Mouse (Mus musculus): ENCODE results near the gene Gm21994. TPM values are rescaled to one million over a fixed set of nuclear protein-coding genes. Genes with fewer than 3 reads are reported as not detected.
"Not testable (repeated sequence)": the region's sequence is repeated elsewhere in the genome, so short reads cannot be mapped to it uniquely, and the experiment has no call there.

Gene Gm21994
- polyA plus RNA-seq (2012; ENCODE audit: insufficient read depth, insufficient read length, missing spikeins), result 1.2 TPM in 1 of 2 replicates, not detected in the other

- not testable (repeated sequence) for H3K4me3 ChIP-seq (ENCODE audit: insufficient read depth, low read depth, low read length); H3K4me1 ChIP-seq (ENCODE audit: control insufficient read depth, insufficient read depth, insufficient read length, low read length); H3K27ac ChIP-seq (replicated peaks; ENCODE audit: low read depth, low read length)
Measured at GRCm38 (mm10) chr2:150255491-150255890, at the start of gene Gm21994. TSS of gene Gm21994 (minus strand) at chr2:150255591.

GRCm38 (mm10) chr2:150299096-150299495 lies 43.7 kb upstream of the Gm21994 start:
- H3K4me1 ChIP-seq (ENCODE audit: control insufficient read depth, insufficient read depth, insufficient read length, low read length), result no peaks in the 10 kb centered on the region
- no peak overlapping the region for H3K27ac ChIP-seq (replicated peaks; ENCODE audit: low read depth, low read length)
- H3K4me3 ChIP-seq (ENCODE audit: insufficient read depth, low read depth, low read length), result no peak overlapping the region

GRCm38 (mm10) chr2:150293669-150294068 lies 38.3 kb upstream of the Gm21994 start:
- Histone ChIP-seq H3K27ac (replicated peaks; ENCODE audit: low read depth, low read length) (no peak overlapping the region), H3K4me1 (ENCODE audit: control insufficient read depth, insufficient read depth, insufficient read length, low read length) (no peaks in the 10 kb centered on the region), H3K4me3 (ENCODE audit: insufficient read depth, low read depth, low read length) (no peak overlapping the region)

DNA sequence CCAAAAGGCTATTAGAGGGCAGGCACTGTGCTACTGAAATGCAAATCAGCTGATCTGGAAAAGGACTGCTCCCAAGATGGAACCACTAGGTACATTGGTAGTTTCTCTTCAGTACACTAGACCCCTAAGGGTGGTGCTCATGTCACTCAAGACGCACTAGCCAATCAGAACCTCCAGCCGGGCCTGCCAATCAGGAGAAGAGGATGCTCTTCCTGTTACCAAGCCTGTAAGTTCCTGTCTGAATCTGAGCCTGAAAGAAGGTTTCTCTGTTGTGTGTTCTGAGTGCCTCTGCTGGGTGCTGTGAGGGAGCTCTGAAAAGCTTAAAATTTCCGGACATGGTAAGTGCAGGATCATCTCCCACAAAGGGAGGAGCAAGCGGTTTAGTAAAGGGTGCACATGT lies 1.9 kb upstream of the Gm21994 start, which contains the start of gene Gm14124:
Gene Gm14124 (plus strand): TSS at position 227 of the 400 bp plus-strand sequence.
- not testable (repeated sequence) for H3K4me3 ChIP-seq (ENCODE audit: insufficient read depth, low read depth, low read length); H3K4me1 ChIP-seq (ENCODE audit: control insufficient read depth, insufficient read depth, insufficient read length, low read length); H3K27ac ChIP-seq (replicated peaks; ENCODE audit: low read depth, low read length)

DNA sequence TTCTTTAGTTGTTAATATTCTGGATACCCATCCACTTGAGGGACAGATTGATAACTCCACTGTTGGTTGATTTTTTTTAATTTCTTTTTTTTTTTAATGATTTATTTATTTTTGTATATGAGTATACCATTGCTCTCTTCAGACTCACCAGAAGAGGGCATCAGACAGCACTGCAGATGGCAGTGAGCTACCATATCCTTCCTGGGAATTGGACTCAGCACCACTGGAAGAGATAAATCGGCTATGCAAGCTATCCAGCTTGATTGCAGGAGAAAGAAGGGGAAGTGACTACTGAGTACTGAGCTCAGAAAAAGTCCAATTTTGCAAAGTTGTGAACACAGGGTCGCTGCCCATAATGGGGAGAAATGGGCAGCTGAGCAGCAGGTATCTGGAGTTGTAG lies 1.5 kb upstream of the Gm21994 start:
- not testable (repeated sequence) for H3K4me1 ChIP-seq (ENCODE audit: control insufficient read depth, insufficient read depth, insufficient read length, low read length); H3K27ac ChIP-seq (replicated peaks; ENCODE audit: low read depth, low read length); H3K4me3 ChIP-seq (ENCODE audit: insufficient read depth, low read depth, low read length)

DNA sequence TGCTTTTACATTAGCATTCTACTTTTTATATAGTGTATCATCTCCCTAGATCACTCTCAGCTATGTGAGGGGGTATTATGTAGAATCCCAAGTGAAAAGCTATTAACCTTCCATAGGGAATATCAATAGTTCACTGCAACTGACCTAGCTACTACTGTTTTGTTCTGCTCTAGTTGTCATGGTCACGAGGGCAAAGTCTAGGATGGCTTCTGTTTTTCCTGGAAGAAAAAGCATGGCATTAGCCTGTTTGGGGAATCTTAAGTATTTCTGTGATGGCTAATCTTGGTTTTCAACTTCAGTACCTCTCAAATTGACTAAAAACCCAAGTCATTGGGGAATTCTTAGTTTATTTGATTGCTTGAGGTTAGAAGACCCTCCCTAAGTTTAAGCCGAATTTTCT lies 12.2 kb downstream of the Gm21994 start:
- no peaks in the 10 kb centered on the region for H3K4me1 ChIP-seq (ENCODE audit: control insufficient read depth, insufficient read depth, insufficient read length, low read length)
- no peak overlapping the region for H3K27ac ChIP-seq (replicated peaks; ENCODE audit: low read depth, low read length)
- H3K4me3 ChIP-seq (ENCODE audit: insufficient read depth, low read depth, low read length), result no peak overlapping the region

DNA sequence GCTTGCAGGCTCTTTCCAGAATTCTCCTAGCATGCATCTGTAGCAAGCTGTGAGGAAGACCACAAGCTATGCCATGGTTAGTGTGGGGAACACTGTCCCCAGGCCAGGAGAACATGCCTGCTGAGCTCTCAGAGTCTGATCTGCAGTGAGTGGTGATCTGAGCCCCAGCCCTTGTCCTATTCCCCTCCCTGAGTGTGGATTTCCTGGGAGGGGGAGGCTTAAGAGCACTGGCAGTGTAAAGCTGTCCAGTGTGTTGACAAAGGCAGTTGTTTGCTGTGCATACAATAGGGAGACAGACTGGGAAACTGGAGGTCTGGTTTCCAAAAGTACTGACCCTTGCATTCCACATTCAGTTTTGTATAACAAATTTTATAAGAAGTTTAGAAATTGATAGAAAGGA lies 32.1 kb downstream of the Gm21994 start:
- H3K4me1 ChIP-seq (ENCODE audit: control insufficient read depth, insufficient read depth, insufficient read length, low read length); H3K27ac ChIP-seq (replicated peaks; ENCODE audit: low read depth, low read length); H3K4me3 ChIP-seq (ENCODE audit: insufficient read depth, low read depth, low read length): not testable (repeated sequence)

GRCm38 (mm10) chr2:150218363-150218725 lies 37.0 kb downstream of the Gm21994 start:
- not testable (repeated sequence) for H3K27ac ChIP-seq (replicated peaks; ENCODE audit: low read depth, low read length); H3K4me1 ChIP-seq (ENCODE audit: control insufficient read depth, insufficient read depth, insufficient read length, low read length)

GRCm38 (mm10) chr2:150217600-150218362 lies 37.6 kb downstream of the Gm21994 start, which contains the start of gene Zfp937:
TSS of gene Zfp937 (plus strand) at chr2:150218073.
- H3K4me1 ChIP-seq (ENCODE audit: control insufficient read depth, insufficient read depth, insufficient read length, low read length); H3K27ac ChIP-seq (replicated peaks; ENCODE audit: low read depth, low read length): not testable (repeated sequence)
- H3K4me3 ChIP-seq (ENCODE audit: insufficient read depth, low read depth, low read length), result peak within 1 kb of the TSS; percentile 63

More at GRCm38 (mm10) chr2:150218363-150218725, 37.0 kb downstream of the Gm21994 start:
- H3K4me3 ChIP-seq (ENCODE audit: insufficient read depth, low read depth, low read length), result peak overlapping the region; percentile 63

Other genes starting within 250 kb of the Gm21994 start
- 5.9 and 7.8 TPM in 2 replicates for gene Zfp120, start 118.9 kb downstream of the Gm21994 start, polyA plus RNA-seq (2012; ENCODE audit: insufficient read depth, insufficient read length, missing spikeins)
- gene Gm10770, start 75.9 kb downstream of the Gm21994 start, polyA plus RNA-seq (2012; ENCODE audit: insufficient read depth, insufficient read length, missing spikeins), result not detected in 2 replicates
- gene Gm14139, start 73.8 kb downstream of the Gm21994 start, polyA plus RNA-seq (2012; ENCODE audit: insufficient read depth, insufficient read length, missing spikeins), result not detected in 2 replicates
- 1.4 and 1.6 TPM in 2 replicates for gene Zfp937, start 37.5 kb downstream of the Gm21994 start, polyA plus RNA-seq (2012; ENCODE audit: insufficient read depth, insufficient read length, missing spikeins)
- not detected in 2 replicates for gene Gm14124, start 1.9 kb upstream of the Gm21994 start, polyA plus RNA-seq (2012; ENCODE audit: insufficient read depth, insufficient read length, missing spikeins)
- gene Gm10130, start 68.1 kb upstream of the Gm21994 start, polyA plus RNA-seq (2012; ENCODE audit: insufficient read depth, insufficient read length, missing spikeins), result not detected in 2 replicates
- 1.6 TPM in 1 of 2 replicates, not detected in the other for gene 3300002I08Rik, start 107.2 kb upstream of the Gm21994 start, polyA plus RNA-seq (2012; ENCODE audit: insufficient read depth, insufficient read length, missing spikeins)
- 1.7 TPM in 2 replicates for gene Zfp442, start 195.9 kb upstream of the Gm21994 start, polyA plus RNA-seq (2012; ENCODE audit: insufficient read depth, insufficient read length, missing spikeins)
- not detected in 2 replicates for gene Zfp345, start 229.5 kb upstream of the Gm21994 start, polyA plus RNA-seq (2012; ENCODE audit: insufficient read depth, insufficient read length, missing spikeins)